Mouse (Mus musculus): ENCODE measurements at regions not wholly inside any gene's neighbourhood (a gene's known extent, or its start where the extent isn't known, plus 50 kb on each side); places are given as distances from the start of the nearest gene placed in this dataset.

DNA sequence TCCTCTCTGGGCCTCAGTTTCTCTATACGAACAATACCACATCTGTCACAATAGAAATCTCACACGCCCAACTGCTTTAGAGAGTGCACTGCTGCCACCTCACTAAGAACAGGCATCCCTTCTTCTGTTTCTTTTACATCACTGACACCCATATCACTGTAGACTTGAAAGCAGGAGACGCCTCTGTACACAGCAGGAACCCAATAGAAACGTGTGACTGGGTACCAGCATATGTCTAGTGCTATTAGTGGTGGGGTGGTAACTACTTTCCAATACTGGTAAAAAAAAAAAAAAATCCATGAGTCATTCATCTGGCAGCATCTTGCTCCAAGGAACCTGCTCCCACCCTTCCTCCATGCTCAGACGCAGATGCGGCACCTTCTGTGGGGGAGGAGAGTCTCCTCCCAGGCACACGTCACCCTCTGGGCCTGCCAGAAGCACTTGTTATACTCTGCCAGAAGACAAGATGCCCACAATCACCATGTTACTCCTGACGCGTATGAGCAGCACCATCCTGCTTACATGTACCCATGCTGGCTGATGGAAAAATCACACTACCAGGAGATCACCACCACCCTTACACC, 151.3 kb upstream of the Plxna4 start:
- CTCF ChIA-PET, result no interaction called here

- CTCF ChIA-PET, result no interaction called here
Measured at GRCm38 (mm10) chr6:32728706-32729105, 140.7 kb upstream of the Plxna4 start.

GRCm38 (mm10) chr6:32726571-32726970, 138.6 kb upstream of the Plxna4 start:
- CTCF ChIA-PET, result no interaction called here

- CTCF ChIA-PET, result no interaction called here
Measured at GRCm38 (mm10) chr6:32717860-32718259, 129.9 kb upstream of the Plxna4 start.

DNA sequence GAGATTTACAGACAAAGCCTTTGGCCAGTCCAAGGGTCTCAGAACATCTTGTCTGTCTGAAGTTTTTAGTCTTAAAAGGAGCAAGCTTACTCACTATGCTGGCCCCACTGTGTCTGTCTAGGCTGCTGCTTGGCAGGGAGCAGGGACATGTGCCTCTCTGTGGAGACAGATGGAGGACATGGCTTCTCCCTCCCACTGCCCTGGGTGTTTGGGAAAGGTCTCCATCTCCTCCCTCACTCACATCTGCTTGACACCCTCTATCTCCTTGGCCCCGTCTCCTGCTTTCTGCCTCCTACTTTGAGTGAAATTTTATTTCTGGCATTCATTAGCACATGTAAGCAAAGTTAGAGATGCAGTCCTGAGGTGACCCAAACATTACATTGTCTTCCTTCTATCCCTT, 127.1 kb upstream of the Plxna4 start:
- CTCF ChIA-PET, result no interaction called here

- CTCF ChIA-PET, result no interaction called here
Measured at GRCm38 (mm10) chr6:32710208-32710607, 122.2 kb upstream of the Plxna4 start.

DNA sequence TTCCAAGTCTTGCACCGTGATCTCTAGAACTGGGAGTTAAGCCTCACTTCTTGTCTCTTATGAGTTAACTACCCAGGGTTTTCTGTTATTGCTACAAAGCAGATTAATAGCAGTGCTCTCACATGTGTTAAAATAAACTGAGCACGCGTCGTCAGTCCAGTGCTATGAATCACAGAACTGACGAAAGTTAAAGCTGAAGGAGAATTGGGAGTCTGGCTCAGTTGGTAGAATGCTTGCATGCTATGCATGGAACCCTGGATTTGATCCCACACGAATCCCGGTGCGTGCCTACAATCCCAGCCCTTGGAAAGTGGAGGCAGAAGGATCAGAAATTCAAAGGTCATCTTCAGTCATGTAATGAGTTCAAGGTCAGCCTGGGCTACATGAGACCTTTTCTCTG, 121.6 kb upstream of the Plxna4 start:
- CTCF ChIA-PET, result no interaction called here

DNA sequence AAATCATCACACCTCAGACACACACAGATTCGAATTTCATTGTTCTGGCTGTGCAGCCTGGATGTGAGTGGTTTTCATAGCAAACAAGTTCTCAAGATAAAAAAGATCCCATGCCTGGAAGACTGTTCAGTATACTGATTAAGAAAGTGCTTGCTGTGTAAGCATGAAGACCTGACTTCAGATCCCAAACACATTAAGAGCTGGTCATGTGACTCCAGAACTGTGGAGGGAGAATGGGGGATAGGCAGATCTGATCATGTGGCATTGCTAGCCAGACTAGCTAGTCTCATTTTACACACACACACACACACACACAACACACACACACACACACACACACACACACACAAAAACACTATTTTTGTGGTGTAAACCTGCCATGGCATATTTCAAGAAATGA, 119.4 kb upstream of the Plxna4 start:
- CTCF ChIA-PET, result no interaction called here

DNA sequence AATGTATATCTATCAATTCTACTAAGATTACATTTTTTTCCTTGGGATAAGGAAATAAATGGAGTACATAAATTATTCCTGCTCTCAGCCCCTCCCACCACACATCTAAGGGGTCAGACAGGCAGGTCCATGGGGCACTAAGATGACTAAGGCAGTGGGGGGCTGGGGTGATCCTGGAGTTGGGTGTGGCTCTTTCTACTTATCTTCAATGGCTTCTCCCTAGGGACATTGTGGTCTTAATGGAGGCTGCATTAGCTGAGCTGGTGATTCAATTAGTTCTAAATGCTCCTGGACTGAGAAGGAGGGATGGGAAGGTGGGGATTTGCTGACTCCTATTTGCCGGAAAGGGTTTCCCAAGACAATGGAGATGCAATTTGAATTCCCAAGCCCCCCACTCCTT, 118.4 kb upstream of the Plxna4 start:
- CTCF ChIA-PET, result no interaction called here

DNA sequence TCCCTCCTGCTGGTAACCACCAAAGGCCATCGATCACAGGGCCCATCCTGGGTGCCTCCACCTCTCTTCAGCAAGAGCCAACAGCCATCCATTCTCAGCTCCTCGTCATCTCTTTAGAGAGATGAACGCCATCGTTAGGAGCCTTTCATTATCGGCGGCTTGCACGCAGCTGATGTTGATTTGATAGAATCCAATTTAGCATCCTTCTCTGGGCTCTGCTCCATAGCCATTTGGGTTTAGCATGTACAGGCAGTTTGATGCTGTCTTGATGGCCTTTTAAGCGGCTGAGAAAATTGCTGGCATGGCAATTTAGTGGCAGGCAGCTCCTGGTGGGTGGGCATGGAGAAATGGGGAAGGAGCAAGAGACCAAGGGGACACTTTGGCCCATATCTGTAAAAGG, 115.5 kb upstream of the Plxna4 start:
- CTCF ChIA-PET, result no interaction called here

DNA sequence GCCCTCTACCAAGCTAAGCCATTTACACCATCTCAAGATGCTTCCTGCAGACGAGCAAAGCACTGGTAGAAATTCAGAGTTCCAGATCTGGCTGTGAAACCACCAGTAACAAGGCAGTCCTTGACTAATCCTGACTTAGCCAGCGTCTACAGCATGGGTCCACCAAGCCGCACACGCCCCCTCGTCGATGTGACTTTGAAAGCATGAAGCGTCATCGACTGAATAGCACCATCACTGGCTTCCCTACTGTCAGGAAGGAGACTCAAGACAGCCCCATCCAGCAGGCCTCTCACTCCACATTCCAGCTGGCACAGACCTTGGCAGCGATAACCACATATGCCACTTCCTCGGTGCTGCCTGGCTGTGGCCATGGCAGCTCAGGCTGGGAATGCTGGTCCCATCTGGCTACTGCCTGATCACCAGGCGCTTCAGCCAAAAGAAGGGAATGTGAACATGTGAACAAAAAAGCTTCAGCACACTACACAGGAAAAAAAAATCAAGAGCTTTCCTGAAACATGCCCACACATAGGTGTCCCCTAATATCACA, 114.3 kb upstream of the Plxna4 start:
- CTCF ChIA-PET, result interaction anchor here (0.6 kb wide), 1 partner anchor 9 kb away, joined by 10 read pairs; no protein-coding TSS in a partner anchor

DNA sequence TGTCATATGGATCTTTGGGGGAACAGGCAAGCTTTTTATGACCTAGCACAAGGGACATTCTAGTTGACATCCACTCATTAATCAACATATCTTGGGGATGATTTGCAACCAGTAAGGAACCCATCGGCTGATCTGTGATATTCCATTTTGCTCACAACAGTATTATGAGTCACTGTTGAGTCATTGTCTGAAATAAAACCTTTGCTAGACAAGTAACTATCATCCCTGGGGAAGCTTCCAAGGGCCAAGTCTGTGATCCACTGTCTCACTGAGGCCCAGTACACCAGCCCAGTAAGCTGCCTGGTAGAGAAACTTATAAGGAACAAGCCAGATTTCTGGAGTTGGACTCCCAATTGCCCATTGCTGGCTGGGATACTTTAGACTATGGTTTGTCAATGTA, 111.8 kb upstream of the Plxna4 start:
- CTCF ChIA-PET, result no interaction called here

DNA sequence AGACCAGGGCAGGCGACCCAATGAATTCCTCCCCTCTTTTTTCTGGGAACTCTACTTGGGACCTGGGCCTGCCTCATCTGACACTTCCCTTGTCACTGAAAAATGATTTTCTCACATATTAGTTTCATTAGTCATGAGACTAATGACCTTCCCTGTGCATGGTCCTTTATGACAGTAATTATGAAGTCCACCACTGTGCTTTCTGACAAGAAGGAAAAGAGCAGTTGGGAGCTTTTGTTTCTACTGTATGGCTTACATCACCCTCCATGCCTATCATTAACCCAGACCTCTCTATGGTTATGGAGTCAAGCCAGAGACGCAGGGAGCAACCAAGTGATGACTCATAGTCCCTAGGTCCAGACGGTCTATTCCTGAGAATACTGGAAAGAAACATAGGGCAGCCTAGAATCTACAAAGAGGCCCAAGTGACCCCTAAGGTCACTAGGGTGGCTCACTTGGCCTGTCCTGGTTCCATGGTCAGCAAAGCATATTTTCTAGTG, 109.8 kb upstream of the Plxna4 start:
- CTCF ChIA-PET, result no interaction called here

- CTCF ChIA-PET, result no interaction called here
Measured at GRCm38 (mm10) chr6:32696037-32696436, 108.0 kb upstream of the Plxna4 start.

DNA sequence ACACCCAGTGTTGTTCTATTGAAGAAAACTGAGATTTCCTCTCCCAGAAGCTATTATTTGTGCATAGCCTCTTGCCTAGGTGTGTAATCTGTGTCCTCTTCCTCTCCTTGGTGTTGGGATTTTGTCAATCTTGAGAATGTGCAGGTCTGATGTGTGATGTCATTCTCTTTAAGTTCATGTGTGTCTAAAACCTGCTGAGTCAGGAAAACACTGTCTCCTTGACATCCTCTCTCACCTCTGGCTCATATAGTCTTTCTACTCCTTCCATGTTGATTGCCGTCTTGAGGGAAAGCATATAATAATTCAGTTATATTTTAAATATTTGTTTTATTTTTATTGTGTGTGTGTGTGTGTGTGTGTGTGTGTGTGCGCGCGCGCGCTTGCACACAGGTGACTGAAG, 84.6 kb upstream of the Plxna4 start:
- CTCF ChIA-PET, result no interaction called here

- CTCF ChIA-PET, result no interaction called here
Measured at GRCm38 (mm10) chr6:32659743-32660142, 71.8 kb upstream of the Plxna4 start.

- CTCF ChIA-PET, result no interaction called here
Measured at GRCm38 (mm10) chr6:32657378-32657777, 69.4 kb upstream of the Plxna4 start.

DNA sequence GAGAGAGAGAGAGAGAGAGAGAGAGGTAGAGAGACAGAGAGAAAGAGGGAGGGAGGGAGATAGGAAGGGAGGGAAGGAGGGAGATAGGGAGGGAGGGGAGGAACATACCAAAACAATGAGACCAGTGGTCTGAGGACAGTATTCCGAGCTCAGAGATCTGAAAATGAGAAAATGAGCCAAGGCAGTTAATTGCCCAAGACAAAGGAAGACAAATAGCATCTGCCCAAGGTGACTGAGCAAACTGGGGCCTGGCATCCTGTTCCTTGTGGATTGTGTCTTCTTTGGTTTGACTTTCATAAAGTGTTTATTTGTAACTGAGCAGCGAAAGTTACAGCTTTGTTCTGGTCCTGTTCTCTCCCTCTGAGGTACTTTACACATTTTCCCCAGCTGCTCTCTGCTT, 66.2 kb upstream of the Plxna4 start:
- CTCF ChIA-PET, result no interaction called here

DNA sequence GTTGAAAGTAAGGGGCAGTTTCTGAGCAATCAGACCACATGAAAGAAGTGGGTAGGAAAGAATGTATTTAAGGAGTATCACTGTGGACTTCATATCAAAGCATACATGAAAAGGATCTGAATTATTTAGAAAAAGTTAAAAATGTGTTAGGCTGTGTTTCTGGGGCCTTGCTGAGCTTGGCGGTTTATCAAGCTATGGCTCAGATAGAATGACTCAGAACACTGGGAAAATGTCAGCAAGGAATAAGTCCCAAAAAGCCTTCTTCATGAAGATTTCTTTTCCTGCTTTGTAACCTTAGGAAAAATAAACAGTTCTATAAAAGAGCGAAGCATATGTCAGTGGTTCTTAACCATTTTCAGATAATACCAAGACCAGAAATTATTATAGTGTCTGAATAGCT, 56.0 kb upstream of the Plxna4 start:
- CTCF ChIA-PET, result no interaction called here

DNA sequence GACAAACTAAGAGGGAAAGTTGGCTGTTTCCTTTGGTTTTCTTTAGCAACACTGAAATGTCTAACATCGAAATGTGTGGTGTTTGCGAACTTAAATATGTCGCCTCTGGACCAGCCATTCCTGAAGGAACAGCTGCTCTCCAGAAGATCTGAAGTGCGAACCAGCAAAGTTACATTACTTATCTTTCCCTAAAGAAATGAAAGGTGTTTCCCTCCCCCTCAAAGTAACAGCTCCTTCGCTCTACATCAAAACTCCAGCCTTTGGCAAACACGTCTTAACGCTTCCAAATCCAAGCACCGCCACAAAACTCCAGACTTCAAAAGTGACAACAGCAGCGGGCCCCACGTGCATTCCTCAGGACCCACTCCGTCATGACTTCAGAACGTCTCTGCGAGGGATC, 50.9 kb upstream of the Plxna4 start:
- CTCF ChIA-PET, result no interaction called here

Data from spleen, embryonic (tissue).